Mouse (Mus musculus): ENCODE results near the gene Prima1. TPM values are rescaled to one million over a fixed set of nuclear protein-coding genes. Genes with fewer than 3 reads are reported as not detected.

The Prima1 gene
- polyA plus RNA-seq, 1 experiment from 2014 or later: 2.1 TPM

Other genes starting within 250 kb of the Prima1 start
- gene Fam181a, start 68.8 kb upstream of the Prima1 start, polyA plus RNA-seq (2015; fragmentation: Nextera tagmentation; extraction: Ambion mirVana): 19.4 and 21.1 TPM in 2 replicates
- gene Asb2, start 113.9 kb upstream of the Prima1 start, polyA plus RNA-seq (2015; fragmentation: Nextera tagmentation; extraction: Ambion mirVana): 0.57 and 0.82 TPM in 2 replicates
- gene Otub2, start 146.5 kb upstream of the Prima1 start, polyA plus RNA-seq (2015; fragmentation: Nextera tagmentation; extraction: Ambion mirVana): 18.3 and 19.6 TPM in 2 replicates
- gene 9330161L09Rik, start 165.7 kb upstream of the Prima1 start, polyA plus RNA-seq (2015; fragmentation: Nextera tagmentation; extraction: Ambion mirVana): 0.68 and 1.2 TPM in 2 replicates
- gene Ddx24, start 183.7 kb upstream of the Prima1 start, polyA plus RNA-seq (2015; fragmentation: Nextera tagmentation; extraction: Ambion mirVana): 138 and 163 TPM in 2 replicates
- 5.2 and 6.2 TPM in 2 replicates for gene Ifi27, start 192.1 kb upstream of the Prima1 start, polyA plus RNA-seq (2015; fragmentation: Nextera tagmentation; extraction: Ambion mirVana)
- 3.0 and 6.2 TPM in 2 replicates for gene Ifi27l2a, start 201.5 kb upstream of the Prima1 start, polyA plus RNA-seq (2015; fragmentation: Nextera tagmentation; extraction: Ambion mirVana)
- gene Ifi27l2b, start 215.1 kb upstream of the Prima1 start, polyA plus RNA-seq (2015; fragmentation: Nextera tagmentation; extraction: Ambion mirVana): not detected in 2 replicates